Mouse (Mus musculus) large intestine, adult 2 months (tissue): ENCODE data around the gene Tmem130. TPM values are rescaled to one million over a fixed set of nuclear protein-coding genes. Genes with fewer than 3 reads are reported as not detected.

Experiments used
- DNase-seq: peaks from one replicate; pipeline ENCODE4 v3.0.0-alpha.2; 2012; ENCODE audit warnings: low read depth, low spot score
- WGBS: fragments of 180-500 bp; shearing (Covaris S2); methylation state at CpG from one replicate; pipeline ENCODE4 v1.1.7; 2018; 5-methylcytosine and 5-hydroxymethylcytosine counted together
- polyA plus RNA-seq: library from polyadenylated mRNA; depleted of rRNA; stranded (reverse); fragments of >200 nt; gene quantifications from 2 replicates; pipeline ENCODE4 v1.2.3, GENCODE M21; 2012

The Tmem130 gene
- polyA plus RNA-seq, 1 experiment, result 1.2 TPM

GRCm38 (mm10) chr5:144737101-144737500, 24.5 kb downstream of the Tmem130 start:
- 86% methylated on average over 14 of the region's 14 CpGs for WGBS
- no peak for DNase-seq

DNA sequence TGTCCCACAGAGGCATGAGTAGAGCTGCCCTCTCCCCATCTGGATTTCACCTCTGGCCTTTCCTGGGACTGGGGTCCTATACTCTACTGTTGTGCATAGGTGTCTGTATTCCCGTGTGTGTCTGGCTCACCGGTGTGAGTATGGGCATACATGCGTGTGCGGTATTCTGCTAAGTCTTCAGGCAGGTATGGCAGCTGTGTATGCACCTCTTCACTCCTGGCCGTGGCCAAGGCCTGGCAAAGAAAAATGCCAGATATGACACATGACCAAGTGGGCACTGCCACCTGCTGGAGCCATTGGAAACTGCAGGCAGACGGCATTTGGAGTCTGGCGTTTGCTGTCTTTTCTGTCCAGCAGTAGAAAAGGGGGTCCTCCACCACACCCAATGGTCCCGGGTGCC, 26.7 kb downstream of the Tmem130 start:
- DNase-seq, result peak; percentile 10

DNA sequence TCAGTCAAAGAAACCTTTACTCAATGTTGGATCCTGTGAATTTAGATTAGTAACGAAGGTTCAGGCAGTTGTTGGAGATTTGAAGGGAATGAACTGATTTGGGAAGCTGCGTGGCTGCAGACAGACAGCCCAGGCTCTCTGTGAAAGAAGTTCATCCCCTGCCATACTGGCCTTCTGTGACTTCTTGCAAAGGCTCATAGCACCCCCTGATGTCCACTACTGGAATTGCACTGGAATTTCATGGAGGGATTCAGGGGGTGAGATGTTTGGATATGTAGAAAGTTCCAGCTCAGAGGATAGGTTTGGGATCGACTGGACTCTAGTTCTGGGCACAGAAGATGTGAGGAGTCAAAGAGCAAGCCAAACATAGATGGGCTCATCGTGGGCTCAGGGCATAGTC, 27.7 kb downstream of the Tmem130 start:
- WGBS, result 25% methylated on average over 4 of the region's 4 CpGs

More for the DNA sequence above, 26.7 kb downstream of the Tmem130 start:
- WGBS, result 21% methylated on average over 8 of the region's 8 CpGs

DNA sequence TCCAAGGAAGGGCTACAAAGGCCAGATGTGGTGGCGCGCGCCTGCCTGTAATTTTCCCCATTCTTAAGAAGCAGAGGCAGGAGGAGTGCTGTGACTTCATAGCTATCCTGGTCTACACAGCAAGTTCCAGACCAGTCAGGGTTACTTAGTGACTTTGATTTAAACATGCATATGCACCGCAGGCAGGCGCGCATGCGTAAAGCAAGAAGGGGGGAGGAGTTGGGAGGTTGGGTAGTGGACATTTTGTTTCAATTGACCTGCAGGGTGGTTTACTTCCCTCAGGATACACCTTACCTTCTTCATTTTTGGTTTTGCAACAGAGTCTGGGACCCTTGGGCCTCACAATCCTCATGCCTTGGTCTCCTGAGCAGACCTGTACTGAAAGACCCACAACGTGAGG, 32.4 kb downstream of the Tmem130 start:
- WGBS, result 89% methylated on average over 8 of the region's 8 CpGs

More for the DNA sequence above, 27.7 kb downstream of the Tmem130 start:
- DNase-seq, result peak; percentile 31

DNA sequence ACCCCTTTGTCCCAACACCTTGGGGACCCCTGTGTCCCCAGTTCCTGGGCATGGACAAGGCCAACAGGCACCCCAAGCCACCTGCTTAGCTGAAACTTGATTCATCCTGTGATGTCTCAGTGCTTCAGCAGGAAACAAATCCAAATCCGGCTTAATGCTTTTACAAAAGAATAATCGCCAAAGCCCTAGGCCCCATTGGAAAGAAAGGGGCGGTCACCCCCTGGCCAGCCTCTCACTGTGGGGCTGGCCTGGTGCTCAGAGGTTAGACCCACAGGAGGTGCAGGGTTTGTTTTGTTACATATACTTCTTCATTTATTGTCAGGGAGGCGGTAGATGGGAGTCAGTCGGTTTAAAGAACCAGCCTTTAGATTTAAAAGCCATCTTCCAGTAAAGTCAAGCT, 33.4 kb downstream of the Tmem130 start:
- 70% methylated on average over 5 of the region's 5 CpGs for WGBS
- no peak for DNase-seq

More for the DNA sequence above, 32.4 kb downstream of the Tmem130 start:
- DNase-seq, result no peak

GRCm38 (mm10) chr5:144727119-144727518, 34.5 kb downstream of the Tmem130 start:
- DNase-seq, result peak; percentile 8
- WGBS, result 4% methylated on average over 9 of the region's 9 CpGs

DNA sequence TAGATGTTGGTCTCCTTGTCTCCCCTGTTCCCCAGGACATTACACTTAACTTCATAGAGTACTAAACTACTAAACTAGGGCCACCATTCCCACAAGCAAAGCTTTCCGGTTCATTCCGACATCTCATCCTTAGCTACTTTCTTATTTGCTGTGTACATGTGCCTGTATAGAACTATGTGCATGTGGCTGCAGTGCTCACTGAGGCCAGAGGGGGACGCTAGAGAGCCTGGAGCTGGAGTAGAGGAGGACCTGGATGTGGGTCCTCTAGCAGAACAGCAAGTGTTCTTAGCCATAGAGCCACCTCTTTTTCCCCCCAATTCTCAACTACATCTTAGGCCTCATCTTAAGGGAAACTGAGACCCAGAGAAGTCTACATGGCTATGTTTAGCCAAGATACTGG, 36.1 kb downstream of the Tmem130 start:
- WGBS, result 79% methylated on average over 3 of the region's 3 CpGs
- DNase-seq, result no peak

DNA sequence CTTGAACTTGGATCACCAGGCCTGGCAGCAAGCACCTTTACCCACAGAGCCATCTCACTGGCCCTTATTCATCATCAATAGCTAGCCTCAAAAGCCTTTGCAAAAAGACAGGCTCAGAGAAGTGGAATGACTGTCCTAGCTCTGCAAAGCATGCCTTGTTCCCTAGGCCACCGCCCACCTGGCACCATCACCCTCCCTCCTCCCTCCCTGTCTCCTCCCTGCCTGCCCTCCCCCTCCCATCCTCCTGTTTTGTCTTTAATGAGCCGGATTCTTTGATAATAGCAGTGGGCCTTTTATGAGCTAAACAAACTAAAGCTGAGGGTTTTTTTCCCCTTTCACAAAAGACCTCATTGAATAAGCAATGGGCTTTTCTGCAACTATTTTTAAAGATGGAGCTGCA, 36.7 kb downstream of the Tmem130 start:
- 31% methylated on average over 2 of the region's 2 CpGs for WGBS
- no peak for DNase-seq

- no peak for DNase-seq
- WGBS, result 40% methylated on average over 4 of the region's 4 CpGs
These were observed 41.3 kb downstream of the Tmem130 start for GRCm38 (mm10) chr5:144720281-144720680.

DNA sequence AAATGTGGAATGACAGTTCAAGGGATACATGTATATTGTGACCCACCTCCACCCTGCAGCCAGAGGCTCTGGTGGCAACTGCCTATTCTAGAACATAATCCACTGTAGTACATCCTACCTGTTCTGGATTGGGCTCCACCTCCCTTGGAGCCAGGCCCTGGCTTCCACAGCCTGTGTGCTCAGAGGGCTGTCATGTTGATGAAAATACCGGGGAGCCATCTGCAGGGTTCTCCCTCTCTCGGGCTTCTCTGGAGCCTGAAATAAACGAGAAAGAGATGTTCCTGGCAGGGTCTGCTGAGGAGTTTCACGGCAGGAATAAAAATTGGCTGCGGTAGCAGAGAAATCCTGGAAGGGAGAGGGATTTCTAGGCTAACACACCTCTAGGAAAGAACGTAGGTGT, 41.8 kb downstream of the Tmem130 start:
- WGBS, result 62% methylated on average over 6 of the region's 6 CpGs
- no peak for DNase-seq

DNA sequence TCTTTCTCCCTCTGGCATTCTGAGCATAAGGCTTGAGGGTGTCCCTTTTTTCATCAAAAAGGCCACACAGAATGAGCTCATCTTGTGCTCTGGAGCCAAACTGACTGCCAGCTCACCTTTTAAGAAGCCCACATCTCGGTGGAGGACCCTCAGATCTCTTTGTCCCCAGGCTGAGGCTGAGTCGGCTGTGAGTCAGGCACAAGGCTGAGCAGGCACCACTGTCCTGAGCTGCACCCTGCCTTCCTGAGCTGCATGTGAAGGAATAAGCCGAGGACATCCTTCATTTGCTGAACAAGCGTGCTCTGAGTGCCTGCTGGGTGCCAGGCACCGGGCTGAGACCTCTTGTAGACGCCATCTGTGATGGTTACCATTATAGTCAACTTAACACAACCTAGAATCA, 44.4 kb downstream of the Tmem130 start:
- 73% methylated on average over 6 of the region's 6 CpGs for WGBS
- no peak for DNase-seq

DNA sequence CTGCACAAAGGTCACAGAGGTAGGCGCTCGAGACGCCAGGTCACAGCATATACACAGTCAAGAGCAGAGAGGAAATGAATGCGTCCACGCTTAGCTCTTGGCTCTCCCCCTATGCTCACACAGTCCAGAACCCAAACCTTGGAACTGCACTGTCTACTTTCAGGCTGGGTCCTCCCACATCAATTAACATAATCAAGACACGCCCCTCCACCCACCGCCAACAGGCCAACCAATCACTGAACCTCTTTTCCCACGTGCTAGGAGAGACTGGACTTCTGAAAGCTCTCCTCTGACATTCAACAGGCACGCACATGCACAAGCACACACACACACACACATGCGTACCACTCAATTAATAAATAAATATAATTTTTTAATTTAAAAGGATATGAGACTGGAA, 48.2 kb downstream of the Tmem130 start:
- DNase-seq, result no peak
- WGBS, result 85% methylated on average over 10 of the region's 10 CpGs

GRCm38 (mm10) chr5:144707603-144708002, 54.0 kb downstream of the Tmem130 start:
- WGBS, result 91% methylated on average over 6 of the region's 6 CpGs
- no peak for DNase-seq

DNA sequence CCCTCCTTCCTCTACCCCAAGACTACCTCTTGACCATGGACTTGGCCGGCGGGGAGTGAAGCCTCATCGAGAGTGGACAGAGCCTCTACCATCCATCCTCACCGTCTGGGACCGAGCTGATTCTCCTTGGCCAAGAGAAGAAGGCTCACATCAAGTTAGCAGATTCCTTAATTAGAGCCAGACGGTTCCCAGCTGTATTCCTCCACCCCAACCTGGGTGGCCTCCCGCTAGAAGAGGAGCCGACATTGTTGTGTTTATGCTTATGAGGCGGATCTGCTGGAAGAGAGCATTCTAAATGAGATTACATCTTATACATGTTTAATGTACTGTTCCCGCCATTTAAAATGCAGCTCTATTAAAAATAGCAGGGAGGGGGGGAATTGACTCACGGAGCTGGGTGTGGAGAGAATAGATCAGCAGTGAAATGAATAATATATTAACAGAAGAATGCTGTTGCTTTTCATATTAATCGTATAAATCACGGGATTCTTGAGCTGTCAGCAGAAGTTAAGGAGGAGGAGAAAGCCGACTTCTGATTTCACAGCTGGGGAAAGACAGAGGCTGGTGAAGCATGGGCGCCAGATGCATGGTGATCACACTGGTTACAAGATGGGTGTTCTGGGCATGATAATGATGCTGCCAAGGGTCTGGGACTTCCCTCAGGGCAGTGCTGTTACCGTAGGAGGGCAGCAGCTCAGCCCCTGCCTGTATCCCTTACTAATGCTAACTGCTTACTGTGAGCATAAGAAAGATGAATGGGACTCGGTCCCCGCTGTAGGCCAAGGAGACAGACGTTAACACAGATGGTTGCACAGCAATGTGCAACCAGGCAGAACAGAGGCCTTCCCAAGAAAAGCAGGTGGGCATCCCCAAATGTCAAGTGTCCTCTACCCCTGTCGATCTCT, 57.9 kb downstream of the Tmem130 start:
- WGBS, result 68% methylated on average over 20 of the region's 20 CpGs
- no peak for DNase-seq

DNA sequence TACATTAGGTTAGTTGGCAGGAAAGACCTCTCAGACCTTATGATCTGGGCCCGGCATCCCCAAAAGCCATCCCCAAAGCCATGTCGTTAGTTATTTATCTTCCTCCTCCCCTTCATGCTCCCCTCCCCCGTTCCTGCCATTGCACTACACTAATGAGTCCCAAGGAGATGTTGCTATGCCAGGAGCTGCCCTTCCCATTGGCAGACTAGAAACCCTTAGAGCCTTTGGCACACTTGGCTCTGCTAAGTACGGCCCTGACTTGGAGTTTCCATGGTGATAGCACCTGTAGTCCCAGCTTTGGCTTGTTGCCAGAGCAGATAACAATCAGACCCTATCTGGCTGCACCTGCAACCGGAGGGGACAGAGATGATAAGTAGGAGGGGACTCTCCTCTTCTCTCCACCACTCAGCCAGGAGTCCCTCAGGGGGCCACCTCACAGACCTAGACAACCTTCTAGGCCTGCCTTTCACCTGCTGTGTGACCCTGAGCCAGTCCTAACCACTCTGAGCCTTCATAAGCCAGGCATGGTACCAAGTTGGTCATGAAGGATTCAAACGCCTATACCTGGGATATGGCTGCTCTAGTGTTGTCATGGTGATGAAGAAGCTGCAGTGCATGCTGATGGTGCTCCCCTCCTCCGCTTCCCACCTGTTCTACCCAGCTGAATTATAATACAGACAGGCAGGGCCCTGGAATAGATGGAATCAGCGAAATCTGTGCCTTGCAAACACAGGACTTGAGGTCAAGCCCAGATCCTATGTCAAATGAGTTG, 66.1 kb downstream of the Tmem130 start:
- 43% methylated on average over 8 of the region's 8 CpGs for WGBS
- DNase-seq, result no peak

DNA sequence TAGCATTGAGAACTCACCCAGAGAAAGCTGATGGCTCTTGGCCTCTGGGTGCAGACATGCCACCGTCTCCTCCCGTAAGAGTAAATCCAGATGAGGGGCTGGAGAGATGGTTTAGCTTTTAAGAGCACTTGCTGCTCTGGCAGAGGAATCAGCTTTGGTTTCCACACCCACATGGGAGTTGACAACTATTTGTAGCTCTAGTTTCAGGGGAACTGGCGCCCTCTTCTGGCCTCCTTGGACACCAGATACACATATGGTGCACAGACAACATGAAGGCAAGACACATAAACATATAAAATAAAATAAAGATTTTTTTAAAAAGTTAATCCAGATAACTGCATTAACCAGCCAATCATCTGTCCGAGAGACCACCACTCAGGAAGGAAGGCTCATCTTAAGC, 67.5 kb downstream of the Tmem130 start:
- DNase-seq, result no peak
- 82% methylated on average over 4 of the region's 4 CpGs for WGBS

DNA sequence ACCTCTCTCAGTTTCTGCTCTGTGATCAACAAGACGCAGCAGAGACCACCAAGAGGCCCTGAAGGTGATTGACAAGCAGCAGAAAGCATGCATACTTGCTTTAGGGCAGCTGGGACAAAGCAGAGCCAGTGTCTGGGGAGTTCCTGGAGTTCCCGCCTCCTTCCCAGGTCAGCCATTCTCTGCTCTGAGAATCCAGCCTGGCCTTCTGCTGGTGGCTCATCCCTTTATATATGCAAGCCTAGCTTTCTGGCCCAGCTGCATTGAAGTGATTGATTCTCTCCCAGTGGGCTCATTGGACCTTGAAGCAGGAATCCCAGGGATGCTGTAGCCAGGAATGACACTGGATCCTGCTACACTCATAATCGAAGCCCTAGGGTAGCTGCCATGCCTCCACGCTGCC, 70.2 kb downstream of the Tmem130 start:
- WGBS, result 81% methylated on average over 4 of the region's 4 CpGs
- no peak for DNase-seq

DNA sequence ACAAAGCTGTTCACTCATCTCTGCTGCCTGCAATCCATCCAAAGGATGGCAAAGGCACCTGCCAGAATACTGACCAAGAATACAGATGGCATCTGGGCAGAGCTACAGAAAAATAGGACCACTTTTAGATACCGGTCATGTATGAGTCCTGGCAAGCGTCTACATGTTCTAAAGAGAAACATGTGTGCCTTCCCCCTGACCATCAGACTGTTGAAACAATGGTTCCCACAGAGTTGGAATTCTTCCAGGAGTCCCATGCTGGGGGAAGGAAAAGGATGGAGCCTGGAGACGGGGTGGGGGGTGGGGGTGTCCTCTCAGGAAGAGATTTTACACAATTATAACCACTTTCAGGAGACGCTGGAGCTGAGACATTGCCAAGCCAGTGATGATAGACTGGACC, 73.2 kb downstream of the Tmem130 start:
- DNase-seq, result no peak
- 66% methylated on average over 4 of the region's 4 CpGs for WGBS
